Mouse (Mus musculus): ENCODE measurements around the gene Glis1. TPM values are rescaled to one million over a fixed set of nuclear protein-coding genes. Genes with fewer than 3 reads are reported as not detected.
A peak's percentile ranks its signal among the peaks of the same experiment; 100 is the strongest.

Glis1 gene
- polyA plus RNA-seq, 1 experiment, result not detected

DNA sequence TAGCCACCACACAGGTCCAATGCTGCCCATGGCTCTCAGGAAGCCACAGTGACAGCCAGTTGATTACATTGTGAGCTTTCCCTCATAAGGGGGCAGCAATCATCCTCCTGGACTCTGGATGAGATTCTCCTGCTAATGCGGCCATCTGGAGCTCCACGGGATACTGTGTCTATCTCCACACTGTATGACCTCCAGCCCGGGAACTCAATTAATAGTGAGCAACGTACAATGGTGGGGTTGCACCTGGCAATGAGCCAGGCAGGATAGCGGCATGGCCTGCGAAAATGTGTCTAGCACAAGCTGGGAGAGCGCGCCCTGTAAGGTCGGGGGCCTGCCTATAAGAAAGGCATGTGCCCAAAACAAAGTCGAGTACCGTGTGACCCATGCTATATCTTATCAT, 226.3 kb downstream of the Glis1 start:
- peaks cover 23% of the 10 kb centered on the region for H3K4me1 ChIP-seq (ENCODE audit: control insufficient read depth, insufficient read depth, low read length)
- H3K4me3 ChIP-seq (ENCODE audit: insufficient read depth, low read depth, low read length), result no peak overlapping the region
- 81% methylated on average over 11 of the region's 11 CpGs for WGBS
- H3K27ac ChIP-seq (ENCODE audit: insufficient read depth, low read depth, low read length), result no peak overlapping the region
- TF ChIP-seq POLR2A (IDR thresholded peaks at IDR 0.05; ENCODE audit: insufficient read depth, low read depth, low read length) (no peak), CTCF (IDR thresholded peaks at IDR 0.05; ENCODE audit: insufficient read depth, low read depth, low read length) (no peak)

GRCm38 (mm10) chr4:107668514-107668913, 234.1 kb downstream of the Glis1 start:
- Histone ChIP-seq H3K27ac (ENCODE audit: insufficient read depth, low read depth, low read length) (no peak overlapping the region), H3K4me1 (ENCODE audit: control insufficient read depth, insufficient read depth, low read length) (peaks cover 10% of the 10 kb centered on the region), H3K4me3 (ENCODE audit: insufficient read depth, low read depth, low read length) (no peak overlapping the region)
- WGBS, result 94% methylated on average over 2 of the region's 2 CpGs
- TF ChIP-seq CTCF (IDR thresholded peaks at IDR 0.05; ENCODE audit: insufficient read depth, low read depth, low read length), result no peak
- TF ChIP-seq POLR2A (IDR thresholded peaks at IDR 0.05; ENCODE audit: insufficient read depth, low read depth, low read length), result no peak

GRCm38 (mm10) chr4:107670731-107671130, 236.3 kb downstream of the Glis1 start:
- Histone ChIP-seq H3K4me1 (ENCODE audit: control insufficient read depth, insufficient read depth, low read length) (peaks cover 23% of the 10 kb centered on the region), H3K4me3 (ENCODE audit: insufficient read depth, low read depth, low read length) (no peak overlapping the region), H3K27ac (ENCODE audit: insufficient read depth, low read depth, low read length) (no peak overlapping the region)
- 72% methylated on average over 5 of the region's 5 CpGs for WGBS
- TF ChIP-seq POLR2A (IDR thresholded peaks at IDR 0.05; ENCODE audit: insufficient read depth, low read depth, low read length), result no peak
- TF ChIP-seq CTCF (IDR thresholded peaks at IDR 0.05; ENCODE audit: insufficient read depth, low read depth, low read length), result no peak

GRCm38 (mm10) chr4:107673638-107674321, 239.4 kb downstream of the Glis1 start:
- WGBS, result 13% methylated on average over 23 of the region's 23 CpGs
- peak overlapping the region; percentile 89 for H3K27ac ChIP-seq (ENCODE audit: insufficient read depth, low read depth, low read length)

GRCm38 (mm10) chr4:107674322-107674644, 239.9 kb downstream of the Glis1 start:
- 17% methylated on average over 5 of the region's 5 CpGs for WGBS
- H3K27ac ChIP-seq (ENCODE audit: insufficient read depth, low read depth, low read length), result no peak overlapping the region
- TF ChIP-seq POLR2A (IDR thresholded peaks at IDR 0.05; ENCODE audit: insufficient read depth, low read depth, low read length) (no peak), CTCF (IDR thresholded peaks at IDR 0.05; ENCODE audit: insufficient read depth, low read depth, low read length) (no peak; the same call in 1 of the 2 replicates)

More at GRCm38 (mm10) chr4:107673638-107674321, 239.4 kb downstream of the Glis1 start:
- TF ChIP-seq POLR2A (IDR thresholded peaks at IDR 0.05; ENCODE audit: insufficient read depth, low read depth, low read length) (no peak), CTCF (IDR thresholded peaks at IDR 0.05; ENCODE audit: insufficient read depth, low read depth, low read length) (peak; percentile 54)
- Histone ChIP-seq H3K4me1 (ENCODE audit: control insufficient read depth, insufficient read depth, low read length) (peaks cover 20% of the 10 kb centered on the region), H3K4me3 (ENCODE audit: insufficient read depth, low read depth, low read length) (no peak overlapping the region)

DNA sequence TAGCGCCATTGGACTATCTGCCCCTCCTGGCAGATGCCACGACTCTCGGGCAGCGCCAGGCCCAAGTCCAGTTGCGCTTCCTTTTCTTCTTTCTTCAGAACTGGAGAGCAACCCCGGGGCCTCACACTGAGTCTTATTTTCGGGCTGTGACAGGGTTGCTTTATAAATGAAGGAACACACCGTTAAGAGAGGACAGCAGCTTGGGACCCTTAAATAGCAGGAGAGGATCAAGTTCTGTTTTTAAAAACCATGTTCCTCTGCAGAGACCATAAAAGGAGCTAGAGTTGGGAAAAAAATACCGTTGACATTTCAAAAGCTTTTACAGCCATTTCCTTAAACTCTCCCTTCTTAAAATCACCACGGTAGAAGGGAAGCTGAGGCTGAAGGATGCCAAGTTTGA, 241.3 kb downstream of the Glis1 start:
- Histone ChIP-seq H3K4me3 (ENCODE audit: insufficient read depth, low read depth, low read length) (no peak overlapping the region), H3K27ac (ENCODE audit: insufficient read depth, low read depth, low read length) (no peak overlapping the region), H3K4me1 (ENCODE audit: control insufficient read depth, insufficient read depth, low read length) (peaks cover 20% of the 10 kb centered on the region)
- 63% methylated on average over 10 of the region's 10 CpGs for WGBS
- no peak for TF ChIP-seq POLR2A (IDR thresholded peaks at IDR 0.05; ENCODE audit: insufficient read depth, low read depth, low read length)
- no peak for TF ChIP-seq CTCF (IDR thresholded peaks at IDR 0.05; ENCODE audit: insufficient read depth, low read depth, low read length)

More at GRCm38 (mm10) chr4:107674322-107674644, 239.9 kb downstream of the Glis1 start:
- no peak overlapping the region for H3K4me3 ChIP-seq (ENCODE audit: insufficient read depth, low read depth, low read length)
- peaks cover 20% of the 10 kb centered on the region for H3K4me1 ChIP-seq (ENCODE audit: control insufficient read depth, insufficient read depth, low read length)

DNA sequence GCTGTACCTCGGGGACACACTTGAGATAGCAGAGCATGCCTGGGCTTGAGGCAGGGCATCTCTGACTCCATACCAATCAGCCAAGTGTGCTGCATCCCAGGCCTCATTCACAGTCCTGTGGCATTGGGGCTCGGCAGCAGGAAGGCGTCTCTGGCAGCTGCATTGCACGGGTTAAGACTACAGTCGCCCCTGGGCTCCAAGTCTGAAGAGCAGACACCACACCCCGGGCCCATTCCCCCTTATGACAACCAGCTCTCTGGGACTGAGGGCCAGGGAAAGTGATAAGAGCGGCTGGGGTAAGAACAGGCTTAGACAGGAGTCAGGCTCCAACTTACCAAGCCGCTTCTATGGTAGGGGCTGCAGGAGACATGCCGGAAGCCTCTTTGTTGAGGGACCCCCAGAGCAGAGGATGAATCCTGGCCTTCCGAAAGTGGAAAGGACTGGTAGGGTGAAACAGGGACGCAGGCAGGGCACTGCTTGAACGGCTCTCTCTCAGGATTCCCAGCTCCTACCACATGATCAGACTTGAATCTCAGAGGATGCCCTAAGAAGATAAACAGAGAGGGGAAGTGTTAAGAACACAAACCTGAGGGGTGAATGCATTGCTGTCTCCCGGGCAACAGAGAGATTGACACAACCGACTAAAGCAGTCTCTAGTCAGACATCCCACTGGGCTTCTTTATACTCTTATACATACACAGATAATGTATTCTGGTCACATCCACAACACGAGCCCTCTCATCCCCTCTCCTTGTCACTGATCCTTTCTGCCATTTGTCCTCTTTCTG, 246.1 kb downstream of the Glis1 start:
- Histone ChIP-seq H3K27ac (ENCODE audit: insufficient read depth, low read depth, low read length) (no peak overlapping the region), H3K4me1 (ENCODE audit: control insufficient read depth, insufficient read depth, low read length) (peaks cover 1% of the 10 kb centered on the region; the same call in 1 of the 2 replicates), H3K4me3 (ENCODE audit: insufficient read depth, low read depth, low read length) (no peak overlapping the region)
- TF ChIP-seq CTCF (IDR thresholded peaks at IDR 0.05; ENCODE audit: insufficient read depth, low read depth, low read length), result no peak
- no peak for TF ChIP-seq POLR2A (IDR thresholded peaks at IDR 0.05; ENCODE audit: insufficient read depth, low read depth, low read length)
- 63% methylated on average over 15 of the region's 15 CpGs for WGBS

- WGBS, result 65% methylated on average over 9 of the region's 9 CpGs
- Histone ChIP-seq H3K4me3 (ENCODE audit: insufficient read depth, low read depth, low read length) (no peak overlapping the region), H3K4me1 (ENCODE audit: control insufficient read depth, insufficient read depth, low read length) (no peaks in the 10 kb centered on the region), H3K27ac (ENCODE audit: insufficient read depth, low read depth, low read length) (no peak overlapping the region)
- TF ChIP-seq CTCF (IDR thresholded peaks at IDR 0.05; ENCODE audit: insufficient read depth, low read depth, low read length) (no peak), POLR2A (IDR thresholded peaks at IDR 0.05; ENCODE audit: insufficient read depth, low read depth, low read length) (no peak)
Observed at GRCm38 (mm10) chr4:107681099-107681849, 246.9 kb downstream of the Glis1 start.
